Mouse (Mus musculus) gastrocnemius, postnatal 14 days (tissue): Measurements from ENCODE around the gene Sestd1. TPM values are rescaled to one million over a fixed set of nuclear protein-coding genes. Genes with fewer than 3 reads are reported as not detected.

Experiments used
- DNase-seq: peaks from one replicate; pipeline ENCODE4 v3.0.0; 2021; ENCODE audit warnings: mixed read lengths
- intact Hi-C: fragments of 180-260 bp; cut with DNase I; formaldehyde crosslinking; loops from one replicate; pipeline ENCODE4 v1.15.1; 2025; ENCODE audit warnings: low total_unique reads
- total RNA-seq, 2 experiments: library from RNA; stranded (reverse); gene quantifications; 2 replicates each; pipeline ENCODE4 v1.2.3; 2021

Gene Sestd1
- total RNA-seq, 2 experiments from 2014 or later: 11.0 to 11.1 TPM

GRCm38 (mm10) chr2:77274976-77275641 lies 5.3 kb downstream of the Sestd1 start:
- DNase-seq: no peak
- intact Hi-C loops: no loop called here

GRCm38 (mm10) chr2:77272953-77273352 lies 7.4 kb downstream of the Sestd1 start:
- DNase-seq: no peak
- intact Hi-C loops: no loop called here

GRCm38 (mm10) chr2:77270781-77271180 lies 9.6 kb downstream of the Sestd1 start:
- DNase-seq: no peak
- intact Hi-C loops: no loop called here

GRCm38 (mm10) chr2:77270136-77270535 lies 10.3 kb downstream of the Sestd1 start:
- intact Hi-C loops: no loop called here
- no peak for DNase-seq

- DNase-seq: no peak
- intact Hi-C loops: no loop called here
Measured at GRCm38 (mm10) chr2:77268612-77269239, 11.7 kb downstream of the Sestd1 start.

GRCm38 (mm10) chr2:77266931-77267330 lies 13.5 kb downstream of the Sestd1 start:
- intact Hi-C loops: no loop called here
- DNase-seq: no peak

- intact Hi-C loops: no loop called here
- DNase-seq: no peak
Measured at GRCm38 (mm10) chr2:77266011-77266410, 14.4 kb downstream of the Sestd1 start.

- intact Hi-C loops: no loop called here
- no peak for DNase-seq
Measured at GRCm38 (mm10) chr2:77265301-77265700, 15.1 kb downstream of the Sestd1 start.

- no peak for DNase-seq
- intact Hi-C loops: no loop called here
Measured at GRCm38 (mm10) chr2:77264550-77264949, 15.8 kb downstream of the Sestd1 start.

GRCm38 (mm10) chr2:77263477-77264435 lies 16.6 kb downstream of the Sestd1 start:
- no peak for DNase-seq
- intact Hi-C loops: no loop called here

GRCm38 (mm10) chr2:77260134-77260533 lies 20.3 kb downstream of the Sestd1 start:
- no peak for DNase-seq
- intact Hi-C loops: no loop called here

GRCm38 (mm10) chr2:77253227-77253626 lies 27.2 kb downstream of the Sestd1 start:
- intact Hi-C loops: loop anchor here (10.0 kb wide), 1 partner anchor 92 kb away; no protein-coding TSS in a partner anchor
- no peak for DNase-seq

- intact Hi-C loops: loop anchor here (10.0 kb wide), 1 partner anchor 93 kb away; no protein-coding TSS in a partner anchor
- no peak for DNase-seq
Measured at GRCm38 (mm10) chr2:77251736-77252135, 28.7 kb downstream of the Sestd1 start.

GRCm38 (mm10) chr2:77249771-77250681 lies 30.4 kb downstream of the Sestd1 start:
- intact Hi-C loops: loop anchor here (10.0 kb wide), 1 partner anchor 95 kb away; no protein-coding TSS in a partner anchor
- peak; percentile 38 for DNase-seq

GRCm38 (mm10) chr2:77248416-77248815 lies 32.0 kb downstream of the Sestd1 start:
- DNase-seq: no peak
- intact Hi-C loops: no loop called here

GRCm38 (mm10) chr2:77247200-77247830 lies 33.1 kb downstream of the Sestd1 start:
- intact Hi-C loops: no loop called here
- DNase-seq: no peak

GRCm38 (mm10) chr2:77245806-77246205 lies 34.6 kb downstream of the Sestd1 start:
- intact Hi-C loops: no loop called here
- peak; percentile 40 for DNase-seq

- no peak for DNase-seq
- intact Hi-C loops: no loop called here
Measured at GRCm38 (mm10) chr2:77242248-77242647, 38.1 kb downstream of the Sestd1 start.

- no peak for DNase-seq
- intact Hi-C loops: no loop called here
Measured at GRCm38 (mm10) chr2:77238607-77239006, 41.8 kb downstream of the Sestd1 start.
